8 mouse cellular contexts compared by ENCODE assay signal in genomic region chr3:142559632-142560228, GRCm38 (mm10). TPM values are rescaled to one million over a fixed set of nuclear protein-coding genes. Genes with fewer than 3 reads are reported as not detected.
DNase-seq lines count a peak whose midpoint lies in the region; ATAC-seq lines count a peak whose summit lies in the region.

Gbp3 (plus strand) TSS chr3:142560026.

- H3K36me3 ChIP-seq in lung, embryonic 16.5 days (ENCODE audit: control insufficient read depth, insufficient read depth, low read length), result no peaks in the 10 kb centered on the region
- no peaks in the 10 kb centered on the region for H3K36me3 ChIP-seq in splenic B cell, adult 2 months (ENCODE audit: control insufficient read depth, insufficient read depth, low read length, poor library complexity, severe bottlenecking)

- peak; percentile 57 for ATAC-seq in lung, embryonic 16.5 days (ENCODE audit: low read depth)

- peaks cover 7% of the 10 kb centered on the region; the same call in 1 of the 2 replicates for H3K4me1 ChIP-seq in lung, embryonic 16.5 days (replicated peaks; ENCODE audit: control insufficient read depth, insufficient read depth, low read length)

- peak within 1 kb of the TSS; percentile 45; the same call in 1 of the 2 replicates for H3K9ac ChIP-seq in lung, embryonic 16.5 days (ENCODE audit: low read length)

- WGBS in lung, embryonic 16.5 days, result 16% methylated on average over 3 of the region's 3 CpGs

- H3K4me3 ChIP-seq in lung, embryonic 16.5 days (ENCODE audit: low read length), result peak within 1 kb of the TSS; percentile 49

- H3K4me2 ChIP-seq in lung, embryonic 16.5 days (ENCODE audit: low read depth, low read length), result peak within 1 kb of the TSS; percentile 56

- H3K27me3 ChIP-seq in lung, embryonic 16.5 days (ENCODE audit: control insufficient read depth, insufficient read depth, low read depth, low read length), result no peaks in the 10 kb centered on the region
- H3K27me3 ChIP-seq in splenic B cell, adult 2 months (ENCODE audit: control insufficient read depth, insufficient read depth, low read length, poor library complexity, severe bottlenecking), result no peaks in the 10 kb centered on the region

- peak within 1 kb of the TSS; percentile 49 for H3K27ac ChIP-seq in lung, embryonic 16.5 days (ENCODE audit: low read length)

- peak; percentile 2 for DNase-seq in layer of hippocampus, adult 9-10 months (ENCODE audit: low spot score)
- DNase-seq in layer of hippocampus, adult 18-20 months (ENCODE audit: low spot score in 2 of 2), result no peak
- peak; percentile 9 for DNase-seq in adrenal gland, postnatal 25 days
- peak; percentile 83 for DNase-seq in heart, adult 8-10 months (ENCODE audit: low spot score)
- peak; percentile 47 for DNase-seq in kidney, adult 18-20 months
- peak; percentile 10 for DNase-seq in splenic B cell, adult 2 months (ENCODE audit: low read depth, low spot score)
- DNase-seq in cerebellum, adult 8-10 months, result no peak

- no peaks in the 10 kb centered on the region for H3K9me3 ChIP-seq in lung, embryonic 16.5 days (ENCODE audit: control insufficient read depth, low read length)

RNA-seq across cellular contexts. Expression of gene Gbp3, which starts in this region (rescaled TPM):
- 1 to 10 TPM; 3.0 to 5.8 TPM for total RNA-seq in layer of hippocampus, adult 18-20 months (2021)
- total RNA-seq in adrenal gland, postnatal 25 days (2021), result 5.3 and 9.2 TPM in 2 replicates
- 10 to 100 TPM in 1 of 4 experiments, 1 to 10 TPM in 3; 8.1 to 10.6 (median 8.9) TPM for total RNA-seq in heart, adult 8-10 months (2022)
- polyA plus RNA-seq in lung, embryonic 16.5 days (2015; fragmentation: Nextera tagmentation; extraction: Ambion mirVana), result 2.7 and 2.9 TPM in 2 replicates

Comparison
In these comparisons a context has a peak if more than half of its experiments do, and no peak if none do; other contexts are left out.
1. DNase-seq: peak in layer of hippocampus, adult 9-10 months (single experiment), adrenal gland, postnatal 25 days (single experiment), heart, adult 8-10 months (single experiment), kidney, adult 18-20 months (single experiment) and splenic B cell, adult 2 months (single experiment); none in layer of hippocampus, adult 18-20 months (0 of 2) and cerebellum, adult 8-10 months (single experiment).